Comparison of ENCODE assay signal across 15 mouse cellular contexts in the genomic region with DNA sequence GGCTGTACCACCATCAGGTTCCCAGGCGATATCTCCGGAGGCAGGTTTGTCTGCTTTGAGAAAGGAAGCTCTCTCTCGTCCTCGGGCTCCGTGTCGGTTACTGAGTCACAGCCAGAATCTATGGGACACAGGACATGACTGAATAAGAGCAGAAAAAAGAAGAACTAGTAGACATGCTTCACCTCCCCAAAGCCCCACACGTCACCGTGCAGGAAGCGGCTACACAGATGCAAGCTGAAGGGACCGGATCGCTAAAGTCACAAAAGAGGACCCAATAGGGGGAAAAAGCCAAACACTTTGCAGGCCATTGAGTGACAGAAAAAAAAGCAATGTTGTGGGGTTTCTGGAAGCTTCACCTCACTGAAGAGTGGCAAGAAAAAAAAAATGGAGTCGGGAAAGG. TPM values are rescaled to one million over a fixed set of nuclear protein-coding genes. Genes with fewer than 3 reads are reported as not detected.
DNase-seq lines count a peak whose midpoint lies in the region; ATAC-seq and TF ChIP-seq lines count a peak whose summit lies in the region.
"Had no signal": no experiment of that assay in that cellular context is flagged by ENCODE, and none has a peak within 500 bp of the region (broad histone marks: within the 10 kb centered on the region; RNA-seq: fewer than 3 reads in every experiment).

No protein-coding gene starts in this region.

- DNase-seq in heart, adult 9 months (ENCODE audit: low spot score in 2 of 2), result peak; percentile 29 to 51
- no peak for DNase-seq in heart, embryonic 10.5 days (ENCODE audit: low spot score)
- peak; percentile 31 to 35 for DNase-seq in CD8-positive naive resting alpha-beta T cell, adult 2 months (ENCODE audit: low read depth in 2 of 2, low spot score in 2 of 2)
- peak; percentile 54 for DNase-seq in liver, postnatal 0 days
- DNase-seq in spleen, postnatal 14 days (ENCODE audit: low spot score in 2 of 2), result peak; percentile 32 to 52
- DNase-seq in frontal cortex, postnatal 25 days (ENCODE audit: low spot score in 2 of 2), result no peak
- DNase-seq in urinary bladder, postnatal 25 days (ENCODE audit: low spot score), result no peak
- DNase-seq in ovary, postnatal 36 days (ENCODE audit: low spot score), result no peak
- DNase-seq: kidney, postnatal 10 days had no signal

- WGBS in heart, embryonic 10.5 days, result 89% methylated on average over 12 of the region's 12 CpGs
- 34% methylated on average over 12 of the region's 12 CpGs for WGBS in liver, postnatal 0 days (ENCODE audit: insufficient replicate concordance)

- H3K4me1 ChIP-seq in heart, embryonic 10.5 days, result no peaks in the 10 kb centered on the region
- H3K4me1 ChIP-seq in liver, postnatal 0 days (ENCODE audit: insufficient read depth), result peaks cover 21% of the 10 kb centered on the region
- H3K4me1 ChIP-seq: forebrain, embryonic 15.5 days; heart, embryonic 12.5 days; hindbrain, embryonic 15.5 days had no signal

- ATAC-seq in liver, postnatal 0 days, result peak; percentile 36; the same call in 1 of the 2 replicates
- ATAC-seq: forebrain, embryonic 15.5 days had no signal

- no peaks in the 10 kb centered on the region for H3K9me3 ChIP-seq in heart, embryonic 10.5 days
- no peaks in the 10 kb centered on the region for H3K9me3 ChIP-seq in liver, postnatal 0 days (ENCODE audit: low read length)
- H3K9me3 ChIP-seq: embryonic facial prominence, embryonic 10.5 days; forebrain, embryonic 15.5 days; hindbrain, embryonic 15.5 days; liver, embryonic 15.5 days had no signal

- no peaks in the 10 kb centered on the region for H3K36me3 ChIP-seq in heart, embryonic 10.5 days
- peaks cover 25% of the 10 kb centered on the region for H3K36me3 ChIP-seq in liver, postnatal 0 days (replicated peaks; ENCODE audit: insufficient read depth, low read length)
- H3K36me3 ChIP-seq: embryonic facial prominence, embryonic 10.5 days; forebrain, embryonic 15.5 days; heart, embryonic 12.5 days; hindbrain, embryonic 15.5 days had no signal

- H3K4me2 ChIP-seq in liver, postnatal 0 days (ENCODE audit: low read depth, low read length), result 0 out of 2 replicates have a peak overlapping the region, but pooled peaks have one; percentile 10
- H3K4me2 ChIP-seq: forebrain, embryonic 15.5 days; heart, embryonic 12.5 days; hindbrain, embryonic 15.5 days; liver, embryonic 15.5 days had no signal

- H3K27me3 ChIP-seq in heart, embryonic 10.5 days (ENCODE audit: insufficient read depth, poor library complexity, severe bottlenecking), result no peaks in the 10 kb centered on the region
- no peaks in the 10 kb centered on the region for H3K27me3 ChIP-seq in liver, postnatal 0 days (ENCODE audit: insufficient read depth, low read length)
- H3K27me3 ChIP-seq: forebrain, embryonic 15.5 days; heart, embryonic 12.5 days; hindbrain, embryonic 15.5 days; liver, embryonic 15.5 days had no signal

- no peak for TF ChIP-seq CTCF in liver, postnatal 0 days (IDR thresholded peaks at IDR 0.05; ENCODE audit: low read depth)

- no peak overlapping the region for H3K9ac ChIP-seq in liver, postnatal 0 days (replicated peaks)
- H3K9ac ChIP-seq: forebrain, embryonic 15.5 days; heart, embryonic 12.5 days; hindbrain, embryonic 15.5 days; liver, embryonic 15.5 days had no signal

- TF ChIP-seq EP300 in liver, postnatal 0 days (IDR thresholded peaks at IDR 0.05; ENCODE audit: low read depth), result 0 out of 2 replicates have a peak, but pooled peaks have one; percentile 5

- no peak overlapping the region for H3K4me3 ChIP-seq in heart, embryonic 10.5 days
- H3K4me3 ChIP-seq in liver, postnatal 0 days (ENCODE audit: low read depth, low read length), result no peak overlapping the region
- H3K4me3 ChIP-seq: embryonic facial prominence, embryonic 10.5 days; forebrain, embryonic 15.5 days; heart, embryonic 12.5 days; hindbrain, embryonic 15.5 days; left cerebral cortex, adult 2 months; liver, embryonic 15.5 days had no signal

- no peak overlapping the region for H3K27ac ChIP-seq in heart, embryonic 10.5 days
- H3K27ac ChIP-seq in liver, postnatal 0 days (ENCODE audit: low read depth), result peak overlapping the region; percentile 63
- H3K27ac ChIP-seq: embryonic facial prominence, embryonic 10.5 days; forebrain, embryonic 15.5 days; hindbrain, embryonic 15.5 days; left cerebral cortex, adult 2 months; liver, embryonic 15.5 days had no signal

RNA-seq across cellular contexts. Expression of gene Pik3ap1, which starts 52.7 kb away (rescaled TPM):
- polyA plus RNA-seq in heart, embryonic 10.5 days (2016; fragmentation: Nextera tagmentation; extraction: Ambion mirVana), result 0.83 and 1.1 TPM in 2 replicates
- polyA plus RNA-seq in liver, postnatal 0 days (2015; fragmentation: Nextera tagmentation; extraction: Ambion mirVana), result 17.1 and 21.8 TPM in 2 replicates

Comparison
In these comparisons a context has a peak if more than half of its experiments do, and no peak if none do; other contexts are left out.
1. DNase-seq: peak in heart, adult 9 months (2 of 2), CD8-positive naive resting alpha-beta T cell, adult 2 months (2 of 2), liver, postnatal 0 days (single experiment) and spleen, postnatal 14 days (2 of 2); none in heart, embryonic 10.5 days (single experiment), frontal cortex, postnatal 25 days (0 of 2), urinary bladder, postnatal 25 days (single experiment) and ovary, postnatal 36 days (single experiment).